Comparison of ENCODE assay signal across 8 mouse cellular contexts in genomic region chr9:57071801-57072351, GRCm38 (mm10). TPM values are rescaled to one million over a fixed set of nuclear protein-coding genes. Genes with fewer than 3 reads are reported as not detected.
DNase-seq lines count a peak whose midpoint lies in the region; ATAC-seq and TF ChIP-seq lines count a peak whose summit lies in the region.

Gene Sin3a (plus strand): TSS chr9:57072040.

- no peak for TF ChIP-seq CTCF in layer of hippocampus, adult 2 months (conservative IDR thresholded peaks at IDR 0.05)
- no peak for TF ChIP-seq CTCF in lung, adult 2 months (IDR thresholded peaks at IDR 0.05; ENCODE audit: insufficient read depth, low read length)

- no peaks in the 10 kb centered on the region for H3K27me3 ChIP-seq in forebrain, embryonic 16.5 days (replicated peaks; ENCODE audit: control insufficient read depth, insufficient read depth, low read length)
- H3K27me3 ChIP-seq in neural tube, embryonic 15.5 days (replicated peaks), result no peaks in the 10 kb centered on the region

- peak within 1 kb of the TSS; percentile 79 for H3K27ac ChIP-seq in ES-E14 (ENCODE audit: insufficient read depth, low read depth, low read length, poor library complexity, severe bottlenecking)
- peak within 1 kb of the TSS; percentile 98 for H3K27ac ChIP-seq in forebrain, embryonic 16.5 days (ENCODE audit: low read length)
- peak within 1 kb of the TSS; percentile 97 for H3K27ac ChIP-seq in layer of hippocampus, adult 2 months
- H3K27ac ChIP-seq in neural tube, embryonic 15.5 days (replicated peaks), result peak within 1 kb of the TSS; percentile 99

- peak within 1 kb of the TSS; percentile 82 for H3K4me2 ChIP-seq in forebrain, embryonic 16.5 days (ENCODE audit: low read length)
- H3K4me2 ChIP-seq in neural tube, embryonic 15.5 days, result peak within 1 kb of the TSS; percentile 94

- ATAC-seq in forebrain, embryonic 16.5 days, result no peak
- ATAC-seq in neural tube, embryonic 15.5 days (ENCODE audit: low FRiP score), result no peak

- H3K9me3 ChIP-seq in ES-E14 (ENCODE audit: control insufficient read depth, insufficient read depth, low read depth, low read length), result no peaks in the 10 kb centered on the region
- H3K9me3 ChIP-seq in forebrain, embryonic 16.5 days (ENCODE audit: control insufficient read depth, low read length), result no peaks in the 10 kb centered on the region
- H3K9me3 ChIP-seq in neural tube, embryonic 15.5 days (replicated peaks), result no peaks in the 10 kb centered on the region

- H3K4me1 ChIP-seq in ES-E14 (ENCODE audit: control insufficient read depth in 2 of 2, insufficient read depth in 2 of 2, low read length in 2 of 2, poor library complexity in 1 of 2), result peaks cover 0 to 2% of the 10 kb centered on the region in 2 experiments; a peak in 1 of 4 replicates
- H3K4me1 ChIP-seq in forebrain, embryonic 16.5 days (replicated peaks; ENCODE audit: control insufficient read depth, insufficient read depth, low read length), result peaks cover 22% of the 10 kb centered on the region
- peaks cover 13% of the 10 kb centered on the region for H3K4me1 ChIP-seq in lung, adult 2 months (ENCODE audit: control insufficient read depth, insufficient read depth, low read length)
- H3K4me1 ChIP-seq in neural tube, embryonic 15.5 days, result peaks cover 30% of the 10 kb centered on the region

- peak within 1 kb of the TSS; percentile 89 to 100 for H3K4me3 ChIP-seq in ES-E14 (ENCODE audit: insufficient read depth in 1 of 2, low read depth in 1 of 2, low read length in 2 of 2, poor library complexity in 1 of 2, severe bottlenecking in 1 of 2)
- H3K4me3 ChIP-seq in forebrain, embryonic 16.5 days (replicated peaks; ENCODE audit: low read length), result peak within 1 kb of the TSS; percentile 99
- H3K4me3 ChIP-seq in layer of hippocampus, adult 2 months, result peak within 1 kb of the TSS; percentile 77
- peak within 1 kb of the TSS; percentile 89 for H3K4me3 ChIP-seq in lung, adult 2 months (replicated peaks; ENCODE audit: extremely low read depth, low read depth, low read length)
- H3K4me3 ChIP-seq in neural tube, embryonic 15.5 days (replicated peaks), result peak within 1 kb of the TSS; percentile 97

- TF ChIP-seq POLR2A in lung, adult 2 months (IDR thresholded peaks at IDR 0.05; ENCODE audit: borderline replicate concordance, extremely low read depth, low read depth, low read length), result no peak

- under 1% methylated on average over 34 of the region's 34 CpGs for WGBS in forebrain, embryonic 16.5 days
- under 1% methylated on average over 34 of the region's 34 CpGs for WGBS in lung, adult 2 months
- WGBS in neural tube, embryonic 15.5 days, result under 1% methylated on average over 34 of the region's 34 CpGs

- H3K9ac ChIP-seq in ES-E14 (ENCODE audit: insufficient read depth, low read depth, low read length, poor library complexity, severe bottlenecking), result peak within 1 kb of the TSS; percentile 83
- H3K9ac ChIP-seq in forebrain, embryonic 16.5 days (replicated peaks; ENCODE audit: low read depth, low read length), result peak within 1 kb of the TSS; percentile 72
- peak within 1 kb of the TSS; percentile 70 for H3K9ac ChIP-seq in neural tube, embryonic 15.5 days (replicated peaks)

- DNase-seq in ES-E14 (ENCODE audit: low read depth, low spot score), result peak; percentile 78
- DNase-seq in cerebellum, adult 11-12 months, result peak; percentile 79
- DNase-seq in heart, postnatal 4 days, result peak; percentile 68
- peak; percentile 65 to 75 for DNase-seq in layer of hippocampus, adult 2 months (ENCODE audit: low spot score in 2 of 2)
- DNase-seq in lung, adult 2 months, result peak; percentile 75
- peak; percentile 78 for DNase-seq in testis, postnatal 14 days (ENCODE audit: low spot score)

- no peaks in the 10 kb centered on the region for H3K36me3 ChIP-seq in ES-E14 (ENCODE audit: control insufficient read depth, insufficient read depth, low read length, poor library complexity, severe bottlenecking)
- no peaks in the 10 kb centered on the region for H3K36me3 ChIP-seq in forebrain, embryonic 16.5 days (ENCODE audit: control insufficient read depth, insufficient read depth)
- H3K36me3 ChIP-seq in neural tube, embryonic 15.5 days, result no peaks in the 10 kb centered on the region

- in situ Hi-C loops in ES-E14 (cut with MboI; ENCODE audit: low sequenced_read_pairs in 2 of 2, unreplicated experiment in 2 of 2), result no loop called here

TF ChIP-seq in ES-E14, 5 proteins besides CTCF, POLR2A, EP300 and RAD21:
- TF ChIP-seq HCFC1 (IDR thresholded peaks at IDR 0.05; ENCODE audit: borderline replicate concordance, insufficient read depth, low read length) (peak; percentile 55; the same call in 1 of the 2 replicates), CHD2 (IDR thresholded peaks at IDR 0.05; ENCODE audit: low read depth, low read length) (no peak)
TF ChIP-seq in ES-E14: peak in this region for 1.

RNA-seq across cellular contexts. Expression of gene Sin3a, which starts in this region (rescaled TPM):
- 78.3 and 88.1 TPM in 2 replicates for total RNA-seq in ES-E14 (2012; rRNA removed)
- 28.2 and 29.5 TPM in 2 replicates for polyA plus RNA-seq in forebrain, embryonic 16.5 days (2015; fragmentation: Nextera tagmentation; extraction: Ambion mirVana)
- 10 to 100 TPM; 46.2 to 46.5 TPM for total RNA-seq in heart, postnatal 4 days (2021)
- total RNA-seq in layer of hippocampus, adult 2 months (2021), result 10 to 100 TPM; 32.2 to 33.1 TPM
- 68.4 and 82.1 TPM in 2 replicates for polyA plus RNA-seq in lung, adult 2 months (2012; rRNA removed)
- polyA plus RNA-seq in neural tube, embryonic 15.5 days (2015; fragmentation: Nextera tagmentation; extraction: Ambion mirVana), result 20.7 and 21.2 TPM in 2 replicates
